ENCODE assay signal across 31 mouse cellular contexts in the genomic region with DNA sequence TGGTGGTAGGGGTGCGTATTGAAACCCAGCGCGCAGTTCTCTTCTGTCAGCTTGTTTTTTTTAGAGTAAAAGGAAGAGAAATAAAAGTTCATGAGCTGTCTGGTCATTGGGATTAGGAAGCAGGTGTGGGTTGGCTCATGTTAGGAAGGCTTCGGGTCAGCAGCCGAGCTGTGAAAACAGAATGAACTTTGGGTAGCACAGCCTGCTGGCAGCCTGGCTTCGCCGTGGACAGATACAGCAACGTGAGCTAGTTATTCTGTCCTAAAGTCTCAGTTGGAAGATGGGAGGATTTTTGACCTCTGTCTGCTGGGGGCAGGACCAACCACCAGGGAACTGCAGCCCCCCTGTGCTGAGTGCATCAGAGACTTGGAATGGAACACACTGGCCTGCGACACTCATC. TPM values are rescaled to one million over a fixed set of nuclear protein-coding genes. Genes with fewer than 3 reads are reported as not detected.
DNase-seq lines count a peak whose midpoint lies in the region; ATAC-seq and TF ChIP-seq lines count a peak whose summit lies in the region.
"Had no signal": no experiment of that assay in that cellular context is flagged by ENCODE, and none has a peak within 500 bp of the region (broad histone marks: within the 10 kb centered on the region; RNA-seq: fewer than 3 reads in every experiment).

No protein-coding gene starts in this region.

- no peaks in the 10 kb centered on the region for H3K9me3 ChIP-seq in kidney, embryonic 15.5 days (replicated peaks)
- no peaks in the 10 kb centered on the region for H3K9me3 ChIP-seq in liver, postnatal 0 days (ENCODE audit: low read length)
- H3K9me3 ChIP-seq: embryonic facial prominence, embryonic 12.5 days; embryonic facial prominence, embryonic 15.5 days; G1E; heart, embryonic 15.5 days; hindbrain, embryonic 10.5 days; hindbrain, embryonic 15.5 days had no signal

- no peak overlapping the region for H3K27ac ChIP-seq in kidney, embryonic 15.5 days
- H3K27ac ChIP-seq in liver, adult 2 months (replicated peaks; ENCODE audit: insufficient read depth, low read depth, low read length) = no peak overlapping the region
- H3K27ac ChIP-seq in liver, postnatal 0 days (ENCODE audit: low read depth) = no peak overlapping the region
- H3K27ac ChIP-seq: embryonic facial prominence, embryonic 12.5 days; embryonic facial prominence, embryonic 15.5 days; gastrocnemius, adult 2 months; heart, embryonic 15.5 days; hindbrain, embryonic 10.5 days; hindbrain, embryonic 15.5 days had no signal

- no peak overlapping the region for H3K9ac ChIP-seq in kidney, embryonic 15.5 days
- H3K9ac ChIP-seq in liver, adult 2 months (ENCODE audit: low read depth, low read length) = no peak overlapping the region
- H3K9ac ChIP-seq in liver, postnatal 0 days (replicated peaks) = no peak overlapping the region
- H3K9ac ChIP-seq: embryonic facial prominence, embryonic 12.5 days; embryonic facial prominence, embryonic 15.5 days; forebrain, postnatal 0 days; heart, embryonic 12.5 days; heart, embryonic 15.5 days; hindbrain, embryonic 15.5 days had no signal

- no peak for TF ChIP-seq POLR2A in liver, adult 2 months (IDR thresholded peaks at IDR 0.05; ENCODE audit: extremely low read depth, insufficient read depth, low read length)

- WGBS in kidney, embryonic 15.5 days = 65% methylated on average over 9 of the region's 9 CpGs
- WGBS in liver, adult 2 months = 49% methylated on average over 9 of the region's 9 CpGs
- 80% methylated on average over 9 of the region's 9 CpGs for WGBS in liver, postnatal 0 days (ENCODE audit: insufficient replicate concordance)

- H3K4me3 ChIP-seq in kidney, embryonic 15.5 days (replicated peaks) = no peak overlapping the region
- H3K4me3 ChIP-seq in liver, adult 2 months (ENCODE audit: insufficient read depth, low read depth, low read length) = no peak overlapping the region
- no peak overlapping the region for H3K4me3 ChIP-seq in liver, postnatal 0 days (ENCODE audit: low read depth, low read length)
- H3K4me3 ChIP-seq: embryonic facial prominence, embryonic 12.5 days; embryonic facial prominence, embryonic 15.5 days; gastrocnemius, adult 2 months; heart, embryonic 12.5 days; heart, embryonic 15.5 days; hindbrain, embryonic 10.5 days; hindbrain, embryonic 15.5 days had no signal

- peaks cover 5% of the 10 kb centered on the region; the same call in 1 of the 2 replicates for H3K79me2 ChIP-seq in liver, adult 2 months (ENCODE audit: control insufficient read depth, insufficient read depth, low read length)

- peaks cover 42% of the 10 kb centered on the region for H3K27me3 ChIP-seq in kidney, embryonic 15.5 days
- no peaks in the 10 kb centered on the region for H3K27me3 ChIP-seq in liver, adult 2 months (ENCODE audit: control insufficient read depth, insufficient read depth, low read length)
- H3K27me3 ChIP-seq in liver, postnatal 0 days (ENCODE audit: insufficient read depth, low read length) = no peaks in the 10 kb centered on the region
- H3K27me3 ChIP-seq: embryonic facial prominence, embryonic 15.5 days; hindbrain, embryonic 15.5 days had no signal

- ATAC-seq in kidney, embryonic 15.5 days (replicated peaks; ENCODE audit: low FRiP score) = no peak
- ATAC-seq in liver, postnatal 0 days = no peak
- ATAC-seq: forebrain, embryonic 14.5 days; forebrain, postnatal 0 days; Patski had no signal

- peak; percentile 77 for DNase-seq in kidney, adult 11 months
- peak; percentile 62 for DNase-seq in liver, adult 2 months (ENCODE audit: extremely low read depth, low read depth, low spot score)
- no peak for DNase-seq in liver, postnatal 0 days
- peak; percentile 58 for DNase-seq in kidney, postnatal 14 days
- no peak for DNase-seq in lung, postnatal 25 days (ENCODE audit: low spot score)
- DNase-seq in natural killer cell, adult 2 months (ENCODE audit: low spot score in 2 of 2) = no peak
- DNase-seq: adrenal gland, postnatal 10 days; B cell, adult 2 months; cerebellum, adult 11 months; cerebellum, adult 2 months; cerebellum, adult 9-11 months; cerebellum, postnatal 25 days; forebrain, postnatal 0 days; gastrocnemius, adult 2 months; gastrocnemius, postnatal 14 days; heart, adult 18-20 months; heart, postnatal 10 days; heart, postnatal 36 days had no signal

- H3K36me3 ChIP-seq in kidney, embryonic 15.5 days = no peaks in the 10 kb centered on the region
- H3K36me3 ChIP-seq in liver, adult 2 months (ENCODE audit: control insufficient read depth, insufficient read depth, low read length) = peaks cover 14% of the 10 kb centered on the region
- H3K36me3 ChIP-seq in liver, postnatal 0 days (replicated peaks; ENCODE audit: insufficient read depth, low read length) = peaks cover 6% of the 10 kb centered on the region
- H3K36me3 ChIP-seq: embryonic facial prominence, embryonic 12.5 days; embryonic facial prominence, embryonic 15.5 days; G1E; heart, embryonic 12.5 days; heart, embryonic 15.5 days; hindbrain, embryonic 10.5 days; hindbrain, embryonic 15.5 days had no signal

- TF ChIP-seq CTCF in liver, adult 2 months (IDR thresholded peaks at IDR 0.05; ENCODE audit: low read depth, low read length) = no peak
- no peak for TF ChIP-seq CTCF in liver, postnatal 0 days (IDR thresholded peaks at IDR 0.05; ENCODE audit: low read depth)

- no peak overlapping the region for H3K4me2 ChIP-seq in kidney, embryonic 15.5 days
- H3K4me2 ChIP-seq in liver, postnatal 0 days (ENCODE audit: low read depth, low read length) = no peak overlapping the region
- H3K4me2 ChIP-seq: embryonic facial prominence, embryonic 12.5 days; embryonic facial prominence, embryonic 15.5 days; heart, embryonic 12.5 days; heart, embryonic 15.5 days; hindbrain, embryonic 15.5 days had no signal

- no peak for TF ChIP-seq EP300 in liver, postnatal 0 days (IDR thresholded peaks at IDR 0.05; ENCODE audit: low read depth)

- H3K4me1 ChIP-seq in kidney, embryonic 15.5 days = 0 out of 2 replicates have a peak, but pooled peaks cover 3% of the 10 kb centered on the region
- peaks cover 20% of the 10 kb centered on the region for H3K4me1 ChIP-seq in liver, adult 2 months (ENCODE audit: control insufficient read depth, insufficient read depth, low read length)
- no peaks in the 10 kb centered on the region for H3K4me1 ChIP-seq in liver, postnatal 0 days (ENCODE audit: insufficient read depth)

RNA-seq across cellular contexts. Expression of gene Asgr1, which starts 3.9 kb away (rescaled TPM):
- 1.3 and 2.3 TPM in 2 replicates for polyA plus RNA-seq in kidney, embryonic 15.5 days (2015; fragmentation: Nextera tagmentation; extraction: Ambion mirVana)
- 531 and 680 TPM in 2 replicates for total RNA-seq in liver, adult 2 months (2014; rRNA removed)
- polyA plus RNA-seq in liver, adult 2 months (2012; rRNA removed) = 730 and 786 TPM in 2 replicates
- polyA plus RNA-seq in liver, postnatal 0 days (2015; fragmentation: Nextera tagmentation; extraction: Ambion mirVana) = 458 and 462 TPM in 2 replicates
- total RNA-seq: CH12.LX; common myeloid progenitor, adult 5-6 weeks; G1E; gastrocnemius, adult 2 months; gastrocnemius, postnatal 14 days; heart, adult 18-20 months; heart, postnatal 36 days had no signal
- polyA plus RNA-seq: G1E; heart, embryonic 15.5 days; Patski had no signal

RNA-seq across cellular contexts. Expression of gene Asgr2, which starts 34.6 kb away (rescaled TPM):
- polyA plus RNA-seq in kidney, embryonic 15.5 days (2015; fragmentation: Nextera tagmentation; extraction: Ambion mirVana) = 0.18 and 0.28 TPM in 2 replicates
- 166 and 194 TPM in 2 replicates for total RNA-seq in liver, adult 2 months (2014; rRNA removed)
- polyA plus RNA-seq in liver, adult 2 months (2012; rRNA removed) = 212 and 216 TPM in 2 replicates
- polyA plus RNA-seq in liver, postnatal 0 days (2015; fragmentation: Nextera tagmentation; extraction: Ambion mirVana) = 48.3 and 53.3 TPM in 2 replicates
- total RNA-seq: common myeloid progenitor, adult 5-6 weeks; forebrain, postnatal 0 days; G1E; gastrocnemius, postnatal 14 days; heart, postnatal 10 days; heart, postnatal 36 days had no signal
- polyA plus RNA-seq: embryonic facial prominence, embryonic 12.5 days; forebrain, embryonic 11.5 days; forebrain, embryonic 14.5 days; forebrain, postnatal 0 days; G1E; heart, embryonic 12.5 days; heart, embryonic 15.5 days; hindbrain, embryonic 10.5 days; hindbrain, embryonic 15.5 days; Patski had no signal

RNA-seq across cellular contexts. Expression of gene Dlg4, which starts 41.1 kb away (rescaled TPM):
- 12.9 and 15.2 TPM in 2 replicates for polyA plus RNA-seq in kidney, embryonic 15.5 days (2015; fragmentation: Nextera tagmentation; extraction: Ambion mirVana)
- total RNA-seq in liver, adult 2 months (2014; rRNA removed) = 0.37 and 1.0 TPM in 2 replicates
- 1.1 and 1.3 TPM in 2 replicates for polyA plus RNA-seq in liver, adult 2 months (2012; rRNA removed)
- polyA plus RNA-seq in liver, postnatal 0 days (2015; fragmentation: Nextera tagmentation; extraction: Ambion mirVana) = 0.58 and 0.61 TPM in 2 replicates

RNA-seq across cellular contexts. Expression of gene Acadvl, which starts 42.6 kb away (rescaled TPM):
- polyA plus RNA-seq in kidney, embryonic 15.5 days (2015; fragmentation: Nextera tagmentation; extraction: Ambion mirVana) = 78.1 and 83.0 TPM in 2 replicates
- 314 and 344 TPM in 2 replicates for total RNA-seq in liver, adult 2 months (2014; rRNA removed)
- 302 and 314 TPM in 2 replicates for polyA plus RNA-seq in liver, adult 2 months (2012; rRNA removed)
- 345 and 367 TPM in 2 replicates for polyA plus RNA-seq in liver, postnatal 0 days (2015; fragmentation: Nextera tagmentation; extraction: Ambion mirVana)

RNA-seq across cellular contexts. Expression of gene Dvl2, which starts 57.4 kb away (rescaled TPM):
- polyA plus RNA-seq in kidney, embryonic 15.5 days (2015; fragmentation: Nextera tagmentation; extraction: Ambion mirVana) = 38.2 and 43.2 TPM in 2 replicates
- 2.8 TPM in 2 replicates for total RNA-seq in liver, adult 2 months (2014; rRNA removed)
- polyA plus RNA-seq in liver, adult 2 months (2012; rRNA removed) = 3.7 and 4.5 TPM in 2 replicates
- polyA plus RNA-seq in liver, postnatal 0 days (2015; fragmentation: Nextera tagmentation; extraction: Ambion mirVana) = 2.7 and 3.4 TPM in 2 replicates

Comparison
In these comparisons a context has a peak if more than half of its experiments do, and no peak if none do; other contexts are left out.
1. DNase-seq: peak in kidney, adult 11 months (single experiment), liver, adult 2 months (single experiment) and kidney, postnatal 14 days (single experiment); none in liver, postnatal 0 days (single experiment), lung, postnatal 25 days (single experiment) and natural killer cell, adult 2 months (0 of 2).
2. RNA of gene Asgr1, which starts 3.9 kb away (polyA plus RNA-seq): 730 to 786 TPM in liver, adult 2 months and 458 to 462 TPM in liver, postnatal 0 days; 1.3 to 2.3 TPM in kidney, embryonic 15.5 days; every median in the first group is over 100 times any median in the second.
3. RNA of gene Asgr2, which starts 34.6 kb away (polyA plus RNA-seq): 212 to 216 TPM in liver, adult 2 months and 48.3 to 53.3 TPM in liver, postnatal 0 days; 0.18 to 0.28 TPM in kidney, embryonic 15.5 days; every median in the first group is over 10 times any median in the second.